Mouse (Mus musculus): ENCODE measurements around the gene Srbd1. TPM values are rescaled to one million over a fixed set of nuclear protein-coding genes. Genes with fewer than 3 reads are reported as not detected.
A peak's percentile ranks its signal among the peaks of the same experiment; 100 is the strongest.

Srbd1 gene
- total RNA-seq, 2 experiments from 2014 or later: 10.9 to 11.4 TPM

DNA sequence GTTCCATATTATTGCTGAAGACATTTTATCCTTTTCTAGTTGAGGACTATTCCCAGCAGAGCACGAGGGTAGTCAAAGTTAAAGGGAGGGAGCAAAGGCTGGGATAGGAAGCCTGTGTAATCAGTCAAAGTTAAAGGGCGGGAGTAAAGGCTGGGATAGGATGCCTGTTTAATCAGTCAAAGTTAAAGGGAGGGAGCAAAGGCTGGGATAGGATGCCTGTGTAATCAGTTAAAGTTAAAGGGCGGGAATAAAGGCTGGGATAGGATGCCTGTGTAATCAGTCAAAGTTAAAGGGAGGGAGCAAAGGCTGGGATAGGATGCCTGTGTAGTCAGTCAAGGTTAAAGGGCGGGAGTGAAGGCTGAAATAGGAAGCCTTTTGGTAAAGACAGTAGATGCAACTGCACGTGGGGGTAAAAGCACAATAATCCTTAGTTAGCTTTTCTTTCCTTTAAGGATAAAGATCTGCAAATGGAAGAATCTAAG lies 5.9 kb upstream of the Srbd1 start:
- DNase-seq: peak in 1 of 2 experiments; percentile 60
- intact Hi-C loops (cut with DNase I): no loop called here

- intact Hi-C loops (cut with DNase I): loop anchor here (10.0 kb wide), 1 partner anchor 1115 kb away; the partner anchor contains the start of gene Mcfd2
- no peak for DNase-seq
Observed at GRCm38 (mm10) chr17:86149726-86150125, 4.8 kb upstream of the Srbd1 start.

DNA sequence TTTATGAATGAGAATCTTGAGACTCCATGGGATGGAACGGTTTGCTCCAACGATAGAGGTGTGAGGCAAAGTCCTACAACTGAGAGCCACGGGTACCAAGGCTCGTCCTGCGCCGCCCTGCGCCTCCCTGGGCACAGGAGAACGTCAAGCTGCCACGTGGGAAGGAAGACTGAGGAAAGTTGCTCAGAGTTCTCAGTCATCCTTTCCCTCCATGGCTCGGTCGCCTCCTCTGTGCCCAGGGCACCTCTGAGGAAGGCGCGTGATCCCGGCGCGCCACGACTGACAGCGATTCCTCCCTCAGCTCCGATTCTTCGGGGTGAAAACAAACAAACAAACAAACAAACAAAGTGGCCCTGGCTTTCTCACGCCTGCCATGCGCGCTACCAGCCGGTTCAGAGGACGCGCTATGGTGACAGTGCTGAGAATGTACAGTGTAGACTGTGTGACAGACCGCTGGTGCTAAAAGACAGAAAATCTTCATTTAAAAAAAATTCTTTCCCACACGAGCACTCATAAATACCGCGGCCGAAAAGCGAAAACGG lies 367 bp downstream of the Srbd1 start:
- no peak for DNase-seq
- intact Hi-C loops (cut with DNase I): loop anchor here (10.0 kb wide), 1 partner anchor 1120 kb away; the partner anchor contains the start of gene Mcfd2

DNA sequence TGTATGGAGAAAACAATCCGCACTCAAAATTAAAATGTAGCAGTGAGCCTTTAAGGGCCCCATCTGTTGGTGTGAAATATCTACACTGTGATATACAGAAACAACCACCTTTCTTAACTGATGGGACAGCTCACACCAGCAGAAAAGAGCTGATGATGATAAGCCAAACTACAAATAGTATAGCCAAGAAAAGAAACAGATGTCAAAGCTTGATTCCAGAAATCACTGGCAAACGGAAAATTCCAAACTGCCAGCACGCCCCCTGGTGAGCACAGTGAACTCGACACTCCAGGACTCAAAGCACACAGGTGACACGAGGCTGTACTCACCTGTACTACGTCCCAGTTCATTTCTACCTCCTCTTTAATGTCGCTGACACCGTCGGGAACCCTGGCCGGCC lies 9.1 kb downstream of the Srbd1 start:
- DNase-seq: no peak
- intact Hi-C loops (cut with DNase I): no loop called here

- intact Hi-C loops (cut with DNase I): no loop called here
- DNase-seq: no peak
Observed at GRCm38 (mm10) chr17:86134461-86134860, 10.5 kb downstream of the Srbd1 start.

GRCm38 (mm10) chr17:86132534-86132933 lies 12.4 kb downstream of the Srbd1 start:
- intact Hi-C loops (cut with DNase I): no loop called here
- no peak for DNase-seq

GRCm38 (mm10) chr17:86128198-86128597 lies 16.8 kb downstream of the Srbd1 start:
- DNase-seq: no peak
- intact Hi-C loops (cut with DNase I): no loop called here

DNA sequence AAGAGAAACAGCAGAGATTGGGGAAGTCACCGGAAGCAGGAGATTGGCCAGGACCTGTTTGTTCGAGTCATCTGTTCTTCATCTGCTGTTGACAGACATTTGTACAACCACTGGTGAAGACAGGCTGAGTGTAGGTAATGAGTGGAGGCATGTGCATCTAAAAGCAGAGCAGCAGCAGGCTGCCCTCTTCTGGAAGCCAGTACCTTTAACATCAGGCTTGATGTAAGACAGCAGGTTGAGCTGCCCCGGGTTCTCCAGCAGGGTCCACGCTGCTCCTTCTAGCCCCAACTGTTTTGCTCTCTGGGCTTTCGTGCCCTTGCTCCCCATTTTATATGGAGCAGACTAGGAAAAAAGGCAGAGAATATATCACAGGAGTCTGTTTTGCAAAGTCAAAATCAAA lies 19.1 kb downstream of the Srbd1 start:
- intact Hi-C loops (cut with DNase I): no loop called here

DNA sequence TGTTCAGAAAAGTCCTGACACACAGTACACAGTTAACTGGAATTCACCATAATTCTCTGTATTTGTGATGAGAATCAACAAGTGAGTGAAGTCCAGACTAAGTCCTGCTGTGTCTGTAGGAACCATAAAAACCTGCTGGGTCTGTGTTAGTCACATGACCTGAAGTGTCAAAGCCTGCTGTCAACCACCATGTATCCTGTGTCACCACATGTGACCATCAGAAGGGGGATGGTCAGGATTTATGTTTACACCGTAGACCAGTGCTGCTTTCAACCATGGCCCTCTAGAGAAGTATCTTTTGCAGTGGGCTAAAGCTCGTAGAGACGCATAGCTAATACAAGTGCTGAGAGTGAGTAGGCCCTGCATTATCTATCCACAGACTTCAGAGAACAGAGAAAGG lies 21.8 kb downstream of the Srbd1 start:
- DNase-seq: no peak
- intact Hi-C loops (cut with DNase I): no loop called here

More for the DNA sequence above, 19.1 kb downstream of the Srbd1 start:
- no peak for DNase-seq

- DNase-seq: no peak
- intact Hi-C loops (cut with DNase I): no loop called here
Observed at GRCm38 (mm10) chr17:86096875-86097274, 48.1 kb downstream of the Srbd1 start.

GRCm38 (mm10) chr17:86093124-86093523 lies 51.9 kb downstream of the Srbd1 start:
- intact Hi-C loops (cut with DNase I): no loop called here
- DNase-seq: no peak

GRCm38 (mm10) chr17:86091631-86092030 lies 53.3 kb downstream of the Srbd1 start:
- intact Hi-C loops (cut with DNase I): no loop called here
- DNase-seq: no peak

GRCm38 (mm10) chr17:86089893-86090588 lies 54.9 kb downstream of the Srbd1 start:
- DNase-seq: no peak
- intact Hi-C loops (cut with DNase I): no loop called here

- no peak for DNase-seq
- intact Hi-C loops (cut with DNase I): no loop called here
Observed at GRCm38 (mm10) chr17:86087922-86088321, 57.1 kb downstream of the Srbd1 start.

GRCm38 (mm10) chr17:86086191-86086590 lies 58.8 kb downstream of the Srbd1 start:
- intact Hi-C loops (cut with DNase I): no loop called here
- no peak for DNase-seq

DNA sequence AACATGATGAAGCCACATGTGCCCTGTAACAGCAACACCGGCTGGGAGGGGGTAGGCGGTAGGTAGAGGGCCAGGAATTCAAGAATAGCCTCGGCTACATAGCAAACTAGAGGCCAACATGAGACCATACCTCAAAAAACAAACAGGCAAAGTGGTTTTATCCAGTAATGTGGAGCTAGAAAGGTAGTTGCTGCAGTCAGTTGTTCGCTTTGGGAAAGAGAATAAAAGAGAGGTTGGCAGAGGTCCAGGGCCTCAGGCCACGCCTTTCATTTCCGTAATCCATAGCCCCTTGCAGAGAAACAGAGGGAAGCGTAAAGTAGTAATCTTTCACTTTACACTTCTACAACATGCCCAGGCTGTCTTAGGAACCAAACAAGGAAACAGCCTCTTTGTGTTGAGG lies 61.8 kb downstream of the Srbd1 start:
- DNase-seq: no peak
- intact Hi-C loops (cut with DNase I): no loop called here

- intact Hi-C loops (cut with DNase I): no loop called here
- no peak for DNase-seq
Observed at GRCm38 (mm10) chr17:86078060-86078459, 66.9 kb downstream of the Srbd1 start.

GRCm38 (mm10) chr17:86067444-86067843 lies 77.5 kb downstream of the Srbd1 start:
- DNase-seq: no peak
- intact Hi-C loops (cut with DNase I): no loop called here

DNA sequence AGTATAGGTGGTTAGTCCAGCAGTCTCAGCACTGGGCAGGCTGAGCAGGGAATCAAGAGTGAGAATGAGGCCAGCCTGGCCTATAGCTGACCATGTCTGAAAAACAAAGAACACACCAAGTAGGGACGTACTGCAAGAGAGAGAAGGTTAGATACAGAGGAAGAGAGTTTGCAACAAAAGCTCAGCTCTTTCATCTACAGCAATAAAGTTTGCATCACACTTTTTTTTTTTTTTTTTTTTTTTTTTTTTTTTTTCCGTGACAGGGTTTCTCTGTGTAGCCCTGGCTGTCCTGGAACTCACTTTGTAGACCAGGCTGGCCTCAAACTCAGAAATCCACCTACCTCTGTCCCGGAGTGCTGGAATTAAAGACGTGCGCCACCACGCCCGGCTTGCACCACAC lies 79.1 kb downstream of the Srbd1 start:
- intact Hi-C loops (cut with DNase I): no loop called here
- DNase-seq: no peak

- peak; percentile 52 to 64 for DNase-seq
- intact Hi-C loops (cut with DNase I): loop anchor here (1.0 to 5.0 kb wide), 4 partner anchors 186 to 1226 kb away; no protein-coding TSS in a partner anchor
Observed at GRCm38 (mm10) chr17:86063461-86063860, 81.5 kb downstream of the Srbd1 start.

DNA sequence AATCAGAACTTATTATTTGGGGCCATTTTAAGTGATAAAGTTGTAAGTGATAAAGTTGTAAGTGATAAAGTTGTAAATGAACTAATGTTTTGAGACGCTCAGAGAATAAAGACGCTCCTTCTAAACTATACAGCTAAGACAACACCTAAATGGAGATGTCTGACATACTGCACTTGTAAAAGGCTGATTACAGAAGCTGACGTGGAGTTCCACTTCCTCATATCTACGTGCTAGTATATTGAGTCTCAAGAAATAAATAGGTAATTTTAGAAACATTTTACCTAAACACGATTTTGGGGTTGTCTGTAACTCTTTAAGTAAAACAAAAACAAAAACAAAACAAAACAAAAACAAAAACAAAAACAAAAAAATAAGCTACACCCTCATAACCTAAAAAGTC lies 84.1 kb downstream of the Srbd1 start:
- DNase-seq: no peak
- intact Hi-C loops (cut with DNase I): loop anchor here (5.0 kb wide), 3 partner anchors 184 to 1224 kb away; no protein-coding TSS in a partner anchor

Measured in heart, postnatal 36 days (tissue).